Mouse (Mus musculus): ENCODE results near the gene Gm21988. TPM values are rescaled to one million over a fixed set of nuclear protein-coding genes. Genes with fewer than 3 reads are reported as not detected.

Gm21988 gene
- polyA plus RNA-seq, 1 experiment from 2014 or later: 10.1 TPM

DNA sequence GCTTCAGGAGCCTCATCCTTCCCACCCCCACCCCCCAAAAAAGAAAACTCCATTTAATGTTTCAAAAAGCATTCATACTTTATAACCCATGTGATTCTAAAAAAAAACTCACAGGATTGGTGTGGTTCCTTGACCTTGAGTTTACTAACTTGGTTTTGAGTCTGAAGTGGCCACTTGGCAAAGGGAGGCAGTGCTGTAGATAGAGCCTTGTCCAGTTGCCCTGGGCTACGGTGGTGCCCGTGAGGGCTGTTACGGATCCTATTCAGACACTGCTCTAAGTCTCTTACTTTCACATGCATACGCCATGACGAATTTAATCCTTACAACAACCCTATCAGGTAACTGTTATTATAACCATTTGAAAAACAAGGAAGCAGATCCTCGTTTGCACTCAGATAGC is 27.7 kb downstream of the Gm21988 start:
- Histone ChIP-seq H3K27ac (no peak overlapping the region), H3K4me1 (peaks cover 29% of the 10 kb centered on the region), H3K36me3 (replicated peaks) (peaks cover 5% of the 10 kb centered on the region), H3K27me3 (ENCODE audit: poor library complexity, severe bottlenecking) (peaks cover 54% of the 10 kb centered on the region), H3K9me3 (no peaks in the 10 kb centered on the region), H3K4me3 (no peak overlapping the region)
- DNase-seq (ENCODE audit: extremely low spot score, low spot score): no peak
- WGBS: 80% methylated on average over 6 of the region's 6 CpGs

DNA sequence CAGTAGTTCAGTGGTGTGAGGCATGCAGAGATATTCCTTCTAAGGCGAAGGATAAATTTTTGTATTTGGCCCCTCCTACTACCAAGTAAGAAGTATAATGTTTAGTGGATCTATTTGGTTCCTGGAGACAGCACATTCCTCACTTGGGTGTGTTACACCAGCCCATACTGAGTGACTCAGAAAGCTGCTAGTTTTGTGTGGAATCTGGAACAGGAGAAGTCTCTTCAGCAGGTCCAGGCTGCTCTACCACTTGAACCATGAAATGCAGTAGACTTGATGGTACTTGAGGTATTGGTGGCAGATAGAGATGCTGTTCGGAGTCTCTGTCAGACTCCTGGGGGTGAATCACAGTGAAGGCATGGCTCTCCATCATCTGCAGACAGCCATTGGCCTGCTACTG is 28.9 kb downstream of the Gm21988 start:
- Histone ChIP-seq H3K9me3 (no peaks in the 10 kb centered on the region), H3K27me3 (ENCODE audit: poor library complexity, severe bottlenecking) (peaks cover 41% of the 10 kb centered on the region), H3K27ac (no peak overlapping the region), H3K36me3 (replicated peaks) (no peaks in the 10 kb centered on the region), H3K4me3 (no peak overlapping the region), H3K4me1 (peaks cover 26% of the 10 kb centered on the region)
- 91% methylated on average over 2 of the region's 2 CpGs for WGBS
- DNase-seq (ENCODE audit: extremely low spot score, low spot score): no peak

DNA sequence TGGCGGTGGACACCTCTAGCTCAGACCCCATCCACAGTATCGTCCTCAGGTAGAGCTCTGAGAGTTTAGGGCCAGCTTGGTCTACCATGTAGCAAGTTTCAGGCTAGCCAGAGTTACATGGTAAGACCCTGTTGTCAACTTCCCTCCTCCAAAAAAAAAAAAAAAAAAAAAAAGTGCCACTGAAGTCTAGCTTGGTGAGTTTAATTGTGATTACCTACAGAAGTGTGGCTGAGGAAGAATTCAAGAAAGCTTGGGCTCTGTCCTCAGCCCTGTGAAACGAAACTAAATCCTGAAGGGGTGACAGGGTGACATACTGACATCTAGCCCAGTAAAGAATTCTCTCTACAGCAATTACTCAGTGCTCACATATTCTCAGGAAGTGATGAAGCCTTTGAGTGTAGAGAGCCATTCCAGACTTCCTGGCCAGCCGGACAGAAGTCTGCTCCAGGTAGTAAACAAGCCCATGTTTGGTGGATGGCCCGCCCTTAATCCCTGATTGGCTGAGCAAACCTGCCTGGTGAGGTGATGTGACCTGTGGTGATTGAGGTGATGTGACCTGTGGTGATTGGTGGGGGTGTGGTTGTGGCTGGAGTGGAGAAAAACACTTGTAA is 30.7 kb downstream of the Gm21988 start:
- DNase-seq (ENCODE audit: extremely low spot score, low spot score): no peak
- 80% methylated on average over 5 of the region's 5 CpGs for WGBS
- peaks cover 23% of the 10 kb centered on the region for H3K27me3 ChIP-seq (ENCODE audit: poor library complexity, severe bottlenecking)
- no peaks in the 10 kb centered on the region for H3K9me3 ChIP-seq
- peaks cover 8% of the 10 kb centered on the region for H3K4me1 ChIP-seq
- H3K4me3 ChIP-seq: no peak overlapping the region
- no peaks in the 10 kb centered on the region for H3K36me3 ChIP-seq (replicated peaks)
- no peak overlapping the region for H3K27ac ChIP-seq

DNA sequence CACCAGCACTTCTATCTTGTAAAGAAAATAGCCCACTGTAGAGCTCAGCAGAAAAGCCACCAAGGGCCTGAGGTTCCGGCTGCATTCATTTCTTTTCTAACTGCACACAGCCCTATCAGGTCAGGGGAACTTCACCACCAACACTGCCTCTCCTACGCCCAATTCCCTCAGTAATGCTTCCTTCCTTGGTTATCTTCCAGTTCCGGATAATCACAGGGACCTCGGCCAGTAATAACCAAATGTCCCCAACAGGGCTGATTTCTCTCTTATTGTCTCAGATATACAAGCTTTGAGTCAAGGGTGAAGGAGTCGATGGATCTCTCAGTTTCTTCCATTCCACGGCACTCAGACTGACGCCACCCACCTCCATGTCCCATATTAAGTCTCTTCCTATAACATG is 32.3 kb downstream of the Gm21988 start:
- Histone ChIP-seq H3K36me3 (replicated peaks) (no peaks in the 10 kb centered on the region), H3K9me3 (no peaks in the 10 kb centered on the region), H3K4me3 (no peak overlapping the region), H3K4me1 (no peaks in the 10 kb centered on the region), H3K27ac (no peak overlapping the region), H3K27me3 (ENCODE audit: poor library complexity, severe bottlenecking) (peaks cover 7% of the 10 kb centered on the region)
- WGBS: 89% methylated on average over 7 of the region's 7 CpGs
- no peak for DNase-seq (ENCODE audit: extremely low spot score, low spot score)

- 0 out of 2 replicates have a peak, but pooled peaks cover 2% of the 10 kb centered on the region for H3K27me3 ChIP-seq (ENCODE audit: poor library complexity, severe bottlenecking)
- H3K4me1 ChIP-seq: no peaks in the 10 kb centered on the region
- no peak overlapping the region for H3K27ac ChIP-seq
- H3K36me3 ChIP-seq (replicated peaks): no peaks in the 10 kb centered on the region
- WGBS: 83% methylated on average over 2 of the region's 2 CpGs
- no peak overlapping the region for H3K4me3 ChIP-seq
- H3K9me3 ChIP-seq: no peaks in the 10 kb centered on the region
- DNase-seq (ENCODE audit: extremely low spot score, low spot score): no peak
These were observed 32.8 kb downstream of the Gm21988 start for GRCm38 (mm10) chr11:70206801-70207200.

DNA sequence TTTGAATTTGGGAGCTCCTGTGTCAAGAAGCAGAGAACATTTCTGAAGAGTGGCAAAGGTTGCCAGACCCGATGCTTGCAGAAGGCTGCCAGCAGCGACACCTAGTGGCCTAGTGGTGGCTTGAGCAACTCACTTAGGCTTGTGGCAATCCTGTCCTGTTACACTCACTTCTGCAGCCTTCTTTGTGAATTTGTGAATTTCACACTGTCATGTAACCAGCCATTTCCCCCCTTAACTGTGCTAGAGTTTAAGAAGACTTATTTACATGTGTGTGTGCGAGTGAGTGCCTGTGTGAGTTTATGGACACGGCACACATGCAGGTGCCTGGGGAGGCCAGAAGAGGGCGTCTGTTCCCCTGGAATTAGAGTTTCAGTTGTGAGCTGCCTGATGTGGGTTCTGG is 37.9 kb downstream of the Gm21988 start:
- H3K4me3 ChIP-seq: no peak overlapping the region
- 36% methylated on average over 5 of the region's 5 CpGs for WGBS

GRCm38 (mm10) chr11:70200036-70200608 is 39.5 kb downstream of the Gm21988 start:
- Histone ChIP-seq H3K27ac (no peak overlapping the region), H3K9me3 (no peaks in the 10 kb centered on the region), H3K36me3 (replicated peaks) (no peaks in the 10 kb centered on the region), H3K4me1 (peaks cover 4% of the 10 kb centered on the region), H3K4me3 (no peak overlapping the region), H3K27me3 (ENCODE audit: poor library complexity, severe bottlenecking) (no peaks in the 10 kb centered on the region)
- WGBS: 88% methylated on average over 5 of the region's 5 CpGs
- DNase-seq (ENCODE audit: extremely low spot score, low spot score): no peak

More for the DNA sequence above, 37.9 kb downstream of the Gm21988 start:
- H3K4me1 ChIP-seq: peaks cover 4% of the 10 kb centered on the region
- DNase-seq (ENCODE audit: extremely low spot score, low spot score): peak; percentile 79
- H3K36me3 ChIP-seq (replicated peaks): no peaks in the 10 kb centered on the region
- no peaks in the 10 kb centered on the region for H3K27me3 ChIP-seq (ENCODE audit: poor library complexity, severe bottlenecking)
- H3K27ac ChIP-seq: no peak overlapping the region
- no peaks in the 10 kb centered on the region for H3K9me3 ChIP-seq

- H3K4me1 ChIP-seq: peaks cover 4% of the 10 kb centered on the region
- no peak overlapping the region for H3K27ac ChIP-seq
- no peaks in the 10 kb centered on the region for H3K9me3 ChIP-seq
- H3K4me3 ChIP-seq: no peak overlapping the region
- H3K36me3 ChIP-seq (replicated peaks): no peaks in the 10 kb centered on the region
- 84% methylated on average over 8 of the region's 8 CpGs for WGBS
- no peaks in the 10 kb centered on the region for H3K27me3 ChIP-seq (ENCODE audit: poor library complexity, severe bottlenecking)
- DNase-seq (ENCODE audit: extremely low spot score, low spot score): no peak
These were observed 40.5 kb downstream of the Gm21988 start for GRCm38 (mm10) chr11:70199107-70199506.

DNA sequence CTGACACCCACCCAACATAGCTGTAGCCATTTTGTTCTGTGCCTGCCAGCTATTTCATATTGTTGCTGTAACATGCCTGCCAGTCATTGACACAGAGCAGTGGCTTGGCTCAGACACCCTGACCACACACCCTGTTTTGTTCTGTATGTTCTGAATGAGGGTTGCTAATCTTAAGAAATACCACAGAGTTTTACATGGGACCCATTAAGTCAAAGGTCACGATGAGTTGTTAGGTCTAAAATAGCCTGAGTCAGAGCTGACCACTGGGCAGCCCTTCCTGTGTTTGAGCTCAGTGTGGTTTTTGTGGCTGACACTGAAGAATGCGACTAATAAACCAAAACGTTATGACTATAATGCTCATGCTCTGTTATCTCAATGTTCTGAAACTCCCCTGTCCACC is 41.3 kb downstream of the Gm21988 start:
- Histone ChIP-seq H3K36me3 (replicated peaks) (no peaks in the 10 kb centered on the region), H3K27me3 (ENCODE audit: poor library complexity, severe bottlenecking) (no peaks in the 10 kb centered on the region), H3K4me3 (no peak overlapping the region), H3K27ac (no peak overlapping the region), H3K9me3 (no peaks in the 10 kb centered on the region), H3K4me1 (peaks cover 4% of the 10 kb centered on the region)
- 90% methylated on average over 3 of the region's 3 CpGs for WGBS
- no peak for DNase-seq (ENCODE audit: extremely low spot score, low spot score)

DNA sequence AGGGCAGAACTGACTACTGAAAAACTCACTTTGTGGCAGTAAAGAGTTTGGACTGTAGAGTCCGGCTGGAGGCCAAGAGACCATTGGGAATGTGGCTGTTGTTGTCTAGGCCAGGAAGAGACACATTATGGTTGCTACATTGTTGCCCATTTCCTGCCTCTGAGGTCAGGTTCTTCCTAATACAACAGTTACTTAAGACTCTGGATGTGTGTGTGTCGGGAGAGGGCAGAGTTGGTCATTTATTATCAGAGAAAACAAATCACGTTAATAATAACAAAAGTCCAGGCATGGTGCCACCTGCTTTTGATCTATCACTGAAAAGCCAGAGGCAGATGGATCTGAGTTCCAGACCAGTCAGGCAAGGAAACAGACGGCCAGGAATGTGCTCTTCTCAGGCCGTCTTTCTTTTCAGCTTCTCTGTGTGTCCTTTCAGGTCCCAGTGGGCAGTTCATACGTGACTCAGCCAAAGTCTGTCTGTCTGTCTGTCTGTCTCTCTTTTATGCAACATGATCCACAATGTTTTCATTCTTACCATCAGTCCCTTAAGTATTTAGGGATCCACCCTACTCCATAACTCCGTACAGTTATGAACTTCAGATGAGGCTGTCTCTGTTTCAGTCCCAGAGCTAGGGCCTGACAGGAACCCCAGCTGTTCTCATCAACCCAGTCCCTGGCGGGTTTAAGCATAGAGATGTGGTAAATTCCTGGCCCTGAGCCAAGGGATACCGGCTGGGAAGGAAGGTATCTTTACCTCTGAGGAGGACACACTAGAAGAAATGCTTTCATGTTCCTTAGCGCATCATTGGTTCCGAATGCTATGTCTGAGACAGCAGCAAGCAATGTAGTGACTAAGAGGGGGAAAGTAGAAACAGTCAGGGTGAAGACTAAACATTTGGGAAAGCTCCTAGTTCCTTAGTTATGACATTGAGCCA is 46.0 kb downstream of the Gm21988 start:
- H3K4me1 ChIP-seq: no peaks in the 10 kb centered on the region
- no peak overlapping the region for H3K4me3 ChIP-seq
- no peaks in the 10 kb centered on the region for H3K27me3 ChIP-seq (ENCODE audit: poor library complexity, severe bottlenecking)
- no peaks in the 10 kb centered on the region for H3K36me3 ChIP-seq (replicated peaks)
- WGBS: 73% methylated on average over 11 of the region's 11 CpGs
- no peak for DNase-seq (ENCODE audit: extremely low spot score, low spot score)
- no peak overlapping the region for H3K27ac ChIP-seq
- no peaks in the 10 kb centered on the region for H3K9me3 ChIP-seq

DNA sequence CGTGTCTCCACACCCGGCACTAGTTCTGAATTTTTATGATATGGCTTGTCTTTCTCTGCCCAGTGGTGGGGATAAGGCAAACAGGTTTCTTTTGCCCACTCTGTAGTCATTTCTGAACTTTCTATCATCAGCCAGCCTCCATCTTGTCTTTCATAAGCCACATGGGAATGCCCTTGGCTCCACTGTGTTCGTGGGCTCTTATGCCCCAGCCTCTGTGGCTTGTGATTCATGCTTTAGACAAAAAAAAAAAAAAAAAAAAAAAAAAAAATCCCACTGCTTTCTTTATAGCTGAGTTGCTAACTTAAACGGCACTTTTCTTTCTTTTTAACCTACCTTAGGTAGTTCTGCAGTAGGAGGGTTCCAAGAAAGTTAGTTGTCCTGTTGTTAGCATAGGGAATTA is 47.5 kb downstream of the Gm21988 start:
- H3K36me3 ChIP-seq (replicated peaks): no peaks in the 10 kb centered on the region
- no peak for DNase-seq (ENCODE audit: extremely low spot score, low spot score)
- H3K4me1 ChIP-seq: no peaks in the 10 kb centered on the region
- no peaks in the 10 kb centered on the region for H3K27me3 ChIP-seq (ENCODE audit: poor library complexity, severe bottlenecking)
- 82% methylated on average over 4 of the region's 4 CpGs for WGBS
- no peak overlapping the region for H3K4me3 ChIP-seq
- no peaks in the 10 kb centered on the region for H3K9me3 ChIP-seq
- H3K27ac ChIP-seq: no peak overlapping the region

GRCm38 (mm10) chr11:70191188-70191587 is 48.4 kb downstream of the Gm21988 start:
- H3K9me3 ChIP-seq: no peaks in the 10 kb centered on the region
- H3K27ac ChIP-seq: no peak overlapping the region
- H3K4me1 ChIP-seq: no peaks in the 10 kb centered on the region
- no peak for DNase-seq (ENCODE audit: extremely low spot score, low spot score)
- no peak overlapping the region for H3K4me3 ChIP-seq
- WGBS: 91% methylated on average over 6 of the region's 6 CpGs
- no peaks in the 10 kb centered on the region for H3K27me3 ChIP-seq (ENCODE audit: poor library complexity, severe bottlenecking)
- H3K36me3 ChIP-seq (replicated peaks): no peaks in the 10 kb centered on the region
